Mouse (Mus musculus): Measurements from ENCODE around the gene 1700020A23Rik. TPM values are rescaled to one million over a fixed set of nuclear protein-coding genes. Genes with fewer than 3 reads are reported as not detected.

1700020A23Rik gene
- polyA plus RNA-seq, 1 experiment: not detected

GRCm38 (mm10) chr2:130432157-130432556 is 27.1 kb downstream of the 1700020A23Rik start:
- no peak for TF ChIP-seq GATA1 (IDR thresholded peaks at IDR 0.05; ENCODE audit: low read length)

GRCm38 (mm10) chr2:130433152-130433551 is 28.1 kb downstream of the 1700020A23Rik start:
- TF ChIP-seq GATA1 (IDR thresholded peaks at IDR 0.05; ENCODE audit: low read length): no peak

- TF ChIP-seq GATA1 (IDR thresholded peaks at IDR 0.05; ENCODE audit: low read length): no peak
Measured at GRCm38 (mm10) chr2:130436769-130437168, 31.7 kb downstream of the 1700020A23Rik start.

- TF ChIP-seq GATA1 (IDR thresholded peaks at IDR 0.05; ENCODE audit: low read length): no peak
Measured at GRCm38 (mm10) chr2:130438861-130439260, 33.8 kb downstream of the 1700020A23Rik start.

GRCm38 (mm10) chr2:130439840-130440480 is 34.9 kb downstream of the 1700020A23Rik start:
- TF ChIP-seq GATA1 (IDR thresholded peaks at IDR 0.05; ENCODE audit: low read length): no peak

GRCm38 (mm10) chr2:130442162-130442561 is 37.1 kb downstream of the 1700020A23Rik start:
- no peak for TF ChIP-seq GATA1 (IDR thresholded peaks at IDR 0.05; ENCODE audit: low read length)

GRCm38 (mm10) chr2:130448449-130448848 is 43.4 kb downstream of the 1700020A23Rik start:
- no peak for TF ChIP-seq GATA1 (IDR thresholded peaks at IDR 0.05; ENCODE audit: low read length)

GRCm38 (mm10) chr2:130449021-130449793 is 44.1 kb downstream of the 1700020A23Rik start:
- no peak for TF ChIP-seq GATA1 (IDR thresholded peaks at IDR 0.05; ENCODE audit: low read length)

- no peak for TF ChIP-seq GATA1 (IDR thresholded peaks at IDR 0.05; ENCODE audit: low read length)
Measured at GRCm38 (mm10) chr2:130449794-130450433, 44.9 kb downstream of the 1700020A23Rik start, which contains the start of gene Ptpra. Gene Ptpra (plus strand): TSS chr2:130450278.

- TF ChIP-seq GATA1 (IDR thresholded peaks at IDR 0.05; ENCODE audit: low read length): no peak
Measured at GRCm38 (mm10) chr2:130450434-130450796, 45.4 kb downstream of the 1700020A23Rik start.

GRCm38 (mm10) chr2:130451086-130451726 is 46.1 kb downstream of the 1700020A23Rik start:
- TF ChIP-seq GATA1 (IDR thresholded peaks at IDR 0.05; ENCODE audit: low read length): no peak

- no peak for TF ChIP-seq GATA1 (IDR thresholded peaks at IDR 0.05; ENCODE audit: low read length)
Measured at GRCm38 (mm10) chr2:130451727-130452090, 46.6 kb downstream of the 1700020A23Rik start.

GRCm38 (mm10) chr2:130452266-130452665 is 47.2 kb downstream of the 1700020A23Rik start:
- no peak for TF ChIP-seq GATA1 (IDR thresholded peaks at IDR 0.05; ENCODE audit: low read length)

- no peak for TF ChIP-seq GATA1 (IDR thresholded peaks at IDR 0.05; ENCODE audit: low read length)
Measured at GRCm38 (mm10) chr2:130453421-130453820, 48.4 kb downstream of the 1700020A23Rik start.

- TF ChIP-seq GATA1 (IDR thresholded peaks at IDR 0.05; ENCODE audit: low read length): no peak
Measured at GRCm38 (mm10) chr2:130454748-130455370, 49.8 kb downstream of the 1700020A23Rik start.

Other genes with a start within 250 kb of the 1700020A23Rik start
- 613 and 888 TPM in 2 replicates for gene Snrpb, start 225.9 kb upstream of the 1700020A23Rik start, polyA plus RNA-seq (2012)
- not detected in 2 replicates for gene Tmc2, start 210.1 kb upstream of the 1700020A23Rik start, polyA plus RNA-seq (2012)
- 55.2 and 95.8 TPM in 2 replicates for gene Nop56, start 130.8 kb upstream of the 1700020A23Rik start, polyA plus RNA-seq (2012)
- gene Idh3b, start 120.7 kb upstream of the 1700020A23Rik start, polyA plus RNA-seq (2012): 129 and 132 TPM in 2 replicates
- gene Ebf4, start 110.1 kb upstream of the 1700020A23Rik start, polyA plus RNA-seq (2012): not detected in 2 replicates
- gene Cpxm1, start 7.7 kb upstream of the 1700020A23Rik start, polyA plus RNA-seq (2012): 0.03 TPM in 1 of 2 replicates, not detected in the other
- not detected in 2 replicates for gene Gm28372, start within 50 bp of the 1700020A23Rik start, polyA plus RNA-seq (2012)
- not detected in 2 replicates for gene Tmem239, start 1.2 kb downstream of the 1700020A23Rik start, polyA plus RNA-seq (2012)
- 18.5 and 20.6 TPM in 2 replicates for gene Vps16, start 19.1 kb downstream of the 1700020A23Rik start, polyA plus RNA-seq (2012)
- 15.1 and 17.7 TPM in 2 replicates for gene Pced1a, start 19.4 kb downstream of the 1700020A23Rik start, polyA plus RNA-seq (2012)
- 20.5 and 22.9 TPM in 2 replicates for gene Ptpra, start 45.0 kb downstream of the 1700020A23Rik start, polyA plus RNA-seq (2012)
- gene Mrps26, start 158.5 kb downstream of the 1700020A23Rik start, polyA plus RNA-seq (2012): 166 and 212 TPM in 2 replicates
- not detected in 2 replicates for gene Oxt, start 170.9 kb downstream of the 1700020A23Rik start, polyA plus RNA-seq (2012)
- gene Avp, start 177.3 kb downstream of the 1700020A23Rik start, polyA plus RNA-seq (2012): not detected in 2 replicates
- gene Fastkd5, start 224.8 kb downstream of the 1700020A23Rik start, polyA plus RNA-seq (2012): 1.1 TPM in 2 replicates
- gene Ubox5, start 224.8 kb downstream of the 1700020A23Rik start, polyA plus RNA-seq (2012): 2.7 and 3.5 TPM in 2 replicates
- 1.6 and 1.9 TPM in 2 replicates for gene Lzts3, start 237.5 kb downstream of the 1700020A23Rik start, polyA plus RNA-seq (2012)